Mouse (Mus musculus) embryonic facial prominence, embryonic 15.5 days (tissue): ENCODE measurements around the gene Wnt10a. TPM values are rescaled to one million over a fixed set of nuclear protein-coding genes. Genes with fewer than 3 reads are reported as not detected.
"Not testable (repeated sequence)": the region's sequence is repeated elsewhere in the genome, so short reads cannot be mapped to it uniquely, and the experiment has no call there.

ENCODE experiments used
- ATAC-seq: fragments of 200-750 bp; cut with Nextera tagmentation; 2 replicates; pipeline ENCODE4 v1.8.0; 2017; ENCODE audit warnings: low read depth, moderate TSS enrichment; ENCODE audit not compliant: insufficient number of reproducible peaks, low FRiP score, low TSS enrichment
- H3K27ac ChIP-seq: fragments of 300-500 bp; sonication (generic); replicated peaks from 2 replicates; pipeline ENCODE4 v1.5.1; 2015; ENCODE audit warnings: mild to moderate bottlenecking, inconsistent platforms
- H3K27me3 ChIP-seq: fragments of 300-500 bp; sonication (generic); 2 replicates; pipeline ENCODE4 v1.6.1; 2015; ENCODE audit warnings: inconsistent platforms
- H3K36me3 ChIP-seq: fragments of 300-500 bp; sonication (generic); 2 replicates; pipeline ENCODE4 v1.6.1; 2015; ENCODE audit warnings: mild to moderate bottlenecking, inconsistent platforms
- H3K4me1 ChIP-seq: fragments of 300-500 bp; sonication (generic); 2 replicates; pipeline ENCODE4 v1.6.1; 2015; ENCODE audit warnings: inconsistent platforms
- H3K4me2 ChIP-seq: fragments of 300-500 bp; sonication (generic); replicated peaks from 2 replicates; pipeline ENCODE4 v1.6.1; 2015; ENCODE audit warnings: mild to moderate bottlenecking, inconsistent platforms
- H3K4me3 ChIP-seq: fragments of 300-500 bp; sonication (generic); replicated peaks from 2 replicates; pipeline ENCODE4 v1.5.1; 2015; ENCODE audit warnings: mild to moderate bottlenecking, inconsistent platforms
- H3K9ac ChIP-seq: fragments of 300-500 bp; sonication (generic); 2 replicates; pipeline ENCODE4 v1.6.1; 2015; ENCODE audit warnings: inconsistent platforms
- H3K9me3 ChIP-seq: fragments of 300-500 bp; sonication (generic); replicated peaks from 2 replicates; pipeline ENCODE4 v1.6.1; 2016; ENCODE audit warnings: inconsistent platforms
- WGBS: fragments of 180-500 bp; shearing (Covaris S2); methylation state at CpG from one replicate; pipeline ENCODE4 v1.1.7; 2015; 5-methylcytosine and 5-hydroxymethylcytosine counted together
- polyA plus RNA-seq: library from polyadenylated mRNA; unstranded; fragments of >200 nt; fragmentation: Nextera tagmentation; extraction: Ambion mirVana; gene quantifications from 2 replicates; pipeline ENCODE4 v1.2.1, GENCODE M21; 2015

Gene Wnt10a
- polyA plus RNA-seq, 1 experiment from 2014 or later, result 13.3 TPM

DNA sequence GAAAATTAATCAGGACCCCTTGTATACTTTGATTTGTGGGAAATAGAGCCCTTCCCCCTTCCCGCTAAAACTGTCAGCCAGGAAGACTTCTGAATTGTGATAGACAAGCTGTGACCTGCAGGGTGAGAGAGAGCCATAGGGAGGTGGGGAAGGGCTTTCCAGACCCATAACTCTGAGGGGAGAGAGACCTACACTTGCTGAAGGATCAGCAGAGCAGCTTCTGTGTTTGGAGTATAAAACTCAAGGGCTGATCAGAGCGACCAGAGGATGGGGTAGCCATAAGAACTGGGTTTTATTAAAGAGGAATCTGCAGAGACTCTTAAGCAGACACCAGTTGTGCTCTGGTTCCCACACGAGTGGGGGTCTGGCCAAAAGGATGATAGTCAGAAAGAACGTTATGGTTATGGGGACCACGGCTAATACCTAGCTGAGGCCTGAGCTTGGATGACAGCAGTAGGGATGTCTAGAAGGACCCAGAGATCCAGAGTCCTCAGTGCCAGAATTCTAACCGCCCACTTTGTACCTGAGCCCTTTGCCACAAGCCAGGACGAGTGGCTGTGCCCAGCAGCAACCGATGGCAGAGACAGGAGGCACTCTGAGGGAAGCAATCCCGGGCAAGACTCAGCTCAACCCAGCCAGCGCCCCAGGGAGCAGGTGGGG is 13.0 kb downstream of the Wnt10a start:
- H3K4me3 ChIP-seq, result no peak overlapping the region
- H3K9me3 ChIP-seq, result no peaks in the 10 kb centered on the region
- no peak for ATAC-seq
- H3K27ac ChIP-seq, result peak overlapping the region; percentile 59
- peaks cover 79% of the 10 kb centered on the region for H3K4me1 ChIP-seq
- no peak overlapping the region for H3K4me2 ChIP-seq
- no peaks in the 10 kb centered on the region for H3K36me3 ChIP-seq
- 14% methylated on average over 10 of the region's 10 CpGs for WGBS
- no peak overlapping the region for H3K9ac ChIP-seq
- H3K27me3 ChIP-seq, result peaks cover 83% of the 10 kb centered on the region

DNA sequence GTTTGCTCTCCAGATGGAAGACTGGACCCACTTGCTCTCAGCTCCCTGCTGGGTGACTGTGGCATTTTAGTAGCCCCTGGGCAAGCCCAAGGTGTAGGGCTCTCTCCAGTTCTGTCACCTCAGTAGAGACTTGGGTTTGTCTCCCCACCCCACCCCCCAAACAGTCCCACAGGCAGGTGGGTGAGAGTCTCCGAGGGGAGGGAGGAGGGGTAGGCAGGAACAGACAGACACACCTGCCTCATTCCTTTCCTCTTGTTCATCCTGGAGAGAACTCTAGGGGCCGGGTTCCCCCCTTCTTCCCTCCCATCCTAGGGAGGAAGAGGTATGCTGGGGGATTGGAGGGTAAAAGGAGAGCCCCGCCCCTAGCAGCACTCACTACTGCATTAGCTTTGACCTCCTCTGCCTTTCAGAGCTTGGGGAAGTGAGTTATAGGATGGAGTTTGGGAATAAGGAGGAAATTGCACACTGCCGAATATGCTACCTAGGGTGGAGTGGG is 14.1 kb downstream of the Wnt10a start:
- Histone ChIP-seq H3K9ac (no peak overlapping the region), H3K4me2 (no peak overlapping the region), H3K4me3 (no peak overlapping the region), H3K36me3 (no peaks in the 10 kb centered on the region), H3K27ac (peak overlapping the region; percentile 59), H3K9me3 (no peaks in the 10 kb centered on the region), H3K4me1 (peaks cover 71% of the 10 kb centered on the region), H3K27me3 (peaks cover 77% of the 10 kb centered on the region)
- ATAC-seq, result no peak
- WGBS, result 18% methylated on average over 4 of the region's 4 CpGs

GRCm38 (mm10) chr1:74805843-74806242 is 14.5 kb downstream of the Wnt10a start:
- Histone ChIP-seq H3K27ac (peak overlapping the region; percentile 73; the same call in 1 of the 2 replicates), H3K4me1 (peaks cover 67% of the 10 kb centered on the region), H3K9me3 (no peaks in the 10 kb centered on the region), H3K4me2 (0 out of 2 replicates have a peak overlapping the region, but pooled peaks have one; percentile 46), H3K4me3 (no peak overlapping the region), H3K36me3 (no peaks in the 10 kb centered on the region), H3K27me3 (peaks cover 72% of the 10 kb centered on the region), H3K9ac (no peak overlapping the region)
- 16% methylated on average over 5 of the region's 5 CpGs for WGBS
- no peak for ATAC-seq

DNA sequence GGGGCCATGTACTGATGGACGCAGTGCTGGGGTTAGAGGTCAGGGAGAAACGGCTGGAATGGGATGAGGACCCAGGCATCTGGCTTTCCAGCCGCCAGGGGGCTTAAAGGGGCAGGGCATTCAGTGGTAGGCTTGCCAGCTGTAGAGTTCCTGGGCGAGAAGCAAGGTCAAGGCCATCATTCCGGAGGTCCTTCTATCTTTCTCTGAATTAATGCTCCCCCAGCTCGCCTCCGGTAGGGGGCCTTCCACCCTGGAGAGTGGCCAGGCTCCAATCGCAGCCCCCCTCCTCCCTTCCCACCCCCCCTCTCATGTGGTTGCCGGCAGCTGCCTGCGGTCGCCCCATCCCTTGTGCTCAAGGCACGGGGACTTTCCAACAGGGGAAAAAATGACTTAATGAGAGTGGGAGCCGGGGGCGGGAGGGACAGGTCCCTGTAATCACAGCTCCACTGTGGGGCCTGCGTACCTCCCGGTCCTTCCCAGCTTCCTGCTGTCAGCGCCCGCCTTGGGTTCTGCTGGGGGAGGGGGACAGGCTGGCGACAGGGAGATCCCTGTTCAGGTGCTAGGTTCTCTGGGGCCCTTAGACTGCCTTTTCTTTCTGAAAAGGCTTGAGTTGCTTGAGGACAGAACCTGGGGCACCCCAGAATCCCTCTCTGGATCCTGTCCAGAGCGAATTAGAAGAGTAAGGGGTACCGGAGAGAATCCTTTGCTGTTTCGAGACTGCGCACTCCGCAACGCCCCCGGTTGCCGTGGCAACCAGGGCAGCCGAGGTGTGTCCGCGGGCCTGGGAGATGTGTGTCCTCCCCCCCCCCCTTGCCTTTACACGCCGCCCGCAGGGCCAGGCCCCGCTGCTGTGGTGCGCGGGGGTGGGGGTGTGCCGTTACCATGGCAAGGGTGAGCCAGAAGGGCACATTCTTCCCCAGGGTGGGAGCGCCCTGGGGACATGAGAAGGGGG is 15.3 kb downstream of the Wnt10a start:
- no peaks in the 10 kb centered on the region for H3K9me3 ChIP-seq
- H3K4me2 ChIP-seq, result peak overlapping the region; percentile 46
- peak; percentile 32; the same call in 1 of the 2 replicates for ATAC-seq
- 2% methylated on average over 38 of the region's 38 CpGs for WGBS
- H3K4me3 ChIP-seq, result peak overlapping the region; percentile 22
- H3K4me1 ChIP-seq, result peaks cover 65% of the 10 kb centered on the region
- H3K27ac ChIP-seq, result peak overlapping the region; percentile 73
- H3K27me3 ChIP-seq, result peaks cover 67% of the 10 kb centered on the region
- peak overlapping the region; percentile 13; the same call in 1 of the 2 replicates for H3K9ac ChIP-seq
- H3K36me3 ChIP-seq, result no peaks in the 10 kb centered on the region

- H3K9me3 ChIP-seq, result no peaks in the 10 kb centered on the region
- H3K27me3 ChIP-seq, result peaks cover 57% of the 10 kb centered on the region
- H3K4me3 ChIP-seq, result peak overlapping the region; percentile 22; the same call in 1 of the 2 replicates
- 7% methylated on average over 23 of the region's 23 CpGs for WGBS
- H3K4me1 ChIP-seq, result peaks cover 55% of the 10 kb centered on the region
- ATAC-seq, result peak; percentile 13; the same call in 1 of the 2 replicates
- H3K36me3 ChIP-seq, result no peaks in the 10 kb centered on the region
- peak overlapping the region; percentile 46 for H3K4me2 ChIP-seq
- peak overlapping the region; percentile 73 for H3K27ac ChIP-seq
- no peak overlapping the region for H3K9ac ChIP-seq
Measured at GRCm38 (mm10) chr1:74807551-74808071, 16.3 kb downstream of the Wnt10a start.

GRCm38 (mm10) chr1:74808078-74808477 is 16.8 kb downstream of the Wnt10a start:
- peak overlapping the region; percentile 73 for H3K27ac ChIP-seq
- no peak overlapping the region for H3K9ac ChIP-seq
- under 1% methylated on average over 16 of the region's 16 CpGs for WGBS
- peak; percentile 84 for ATAC-seq
- H3K27me3 ChIP-seq, result peaks cover 52% of the 10 kb centered on the region
- no peaks in the 10 kb centered on the region for H3K9me3 ChIP-seq
- no peaks in the 10 kb centered on the region for H3K36me3 ChIP-seq
- H3K4me2 ChIP-seq, result peak overlapping the region; percentile 46
- peak overlapping the region; percentile 22 for H3K4me3 ChIP-seq
- peaks cover 50% of the 10 kb centered on the region for H3K4me1 ChIP-seq

DNA sequence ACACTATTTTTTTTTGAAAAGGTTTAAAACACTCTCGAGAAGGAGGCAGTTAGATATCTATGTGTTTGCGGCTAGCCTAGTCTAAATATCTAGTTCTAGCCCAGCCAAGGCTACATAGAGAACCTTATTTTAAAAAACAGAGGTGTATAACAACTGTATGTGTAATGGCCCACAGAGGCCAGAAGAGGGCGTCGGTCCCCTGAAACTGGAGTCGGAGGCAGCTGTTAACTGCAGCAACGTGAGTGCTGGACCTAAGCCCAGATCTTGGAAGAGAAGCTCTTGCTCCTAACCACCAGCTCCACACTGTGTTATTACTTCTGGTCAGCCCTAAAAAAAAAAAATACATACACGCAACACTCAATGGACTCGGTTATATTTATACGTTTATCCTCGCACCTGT is 17.7 kb downstream of the Wnt10a start:
- 57% methylated on average over 10 of the region's 10 CpGs for WGBS
- no peaks in the 10 kb centered on the region for H3K9me3 ChIP-seq
- ATAC-seq, result no peak
- no peak overlapping the region for H3K4me2 ChIP-seq
- no peak overlapping the region for H3K27ac ChIP-seq
- H3K27me3 ChIP-seq, result peaks cover 43% of the 10 kb centered on the region
- H3K4me3 ChIP-seq, result no peak overlapping the region
- peaks cover 41% of the 10 kb centered on the region for H3K4me1 ChIP-seq
- H3K9ac ChIP-seq, result no peak overlapping the region
- H3K36me3 ChIP-seq, result no peaks in the 10 kb centered on the region

- no peak for ATAC-seq
- 71% methylated on average over 9 of the region's 9 CpGs for WGBS
- H3K4me3 ChIP-seq, result no peak overlapping the region
- H3K36me3 ChIP-seq, result no peaks in the 10 kb centered on the region
- H3K9ac ChIP-seq, result no peak overlapping the region
- H3K9me3 ChIP-seq, result no peaks in the 10 kb centered on the region
- no peaks in the 10 kb centered on the region; the same call in 1 of the 2 replicates for H3K27me3 ChIP-seq
- H3K4me1 ChIP-seq, result peaks cover 7% of the 10 kb centered on the region; the same call in 1 of the 2 replicates
- H3K27ac ChIP-seq, result no peak overlapping the region
- no peak overlapping the region for H3K4me2 ChIP-seq
Measured at GRCm38 (mm10) chr1:74814931-74815647, 23.8 kb downstream of the Wnt10a start.

DNA sequence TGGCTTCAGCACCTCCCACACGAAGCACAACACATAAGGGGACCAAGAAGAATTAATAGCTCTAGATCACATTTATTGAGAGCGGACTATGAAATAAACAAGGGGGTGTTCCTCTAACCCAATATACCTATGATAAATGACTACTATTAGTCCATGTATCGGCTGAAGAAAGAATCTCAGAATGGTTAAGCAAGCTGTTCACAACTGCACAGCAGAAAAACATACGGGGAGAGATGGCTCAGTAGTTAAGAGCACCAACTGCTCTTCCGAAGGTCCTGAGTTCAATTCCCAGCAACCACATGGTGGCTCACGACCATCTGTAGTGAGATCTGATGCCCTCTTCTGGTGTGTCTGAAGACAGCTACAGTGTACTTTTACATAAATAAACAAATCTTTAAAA is 24.6 kb downstream of the Wnt10a start:
- not testable (repeated sequence) for H3K36me3 ChIP-seq, ATAC-seq, H3K9me3 ChIP-seq, H3K4me3 ChIP-seq, H3K9ac ChIP-seq, H3K27me3 ChIP-seq, H3K4me1 ChIP-seq, H3K27ac ChIP-seq, H3K4me2 ChIP-seq
- 86% methylated on average over 6 of the region's 6 CpGs for WGBS

DNA sequence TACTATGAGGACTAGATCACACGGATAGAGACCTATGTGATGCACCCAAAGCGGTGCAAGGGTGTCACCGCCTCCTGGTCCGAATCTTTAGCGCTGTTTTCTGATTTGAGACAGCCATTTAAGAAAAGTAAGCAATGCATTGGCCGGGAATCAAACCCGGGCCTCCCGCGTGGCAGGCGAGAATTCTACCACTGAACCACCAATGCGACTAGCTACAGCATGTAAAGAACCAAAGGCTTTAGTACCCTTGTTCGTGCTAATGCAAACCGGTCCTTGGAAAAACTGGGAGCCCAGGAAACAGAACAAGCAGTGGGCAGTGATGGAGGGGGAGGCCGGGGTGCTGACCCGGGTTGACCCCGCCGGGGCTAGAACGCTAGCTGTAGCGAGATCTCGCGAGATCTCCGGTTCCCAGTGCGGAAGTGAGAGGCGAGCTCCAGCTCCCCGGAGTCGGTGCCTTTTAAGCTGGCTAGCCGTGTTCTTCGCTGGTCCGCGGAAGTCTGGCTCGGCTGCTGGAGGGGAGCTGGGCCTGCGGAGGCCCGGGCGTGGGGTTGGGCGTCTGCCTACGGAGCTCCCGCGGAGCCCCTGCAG is 25.4 kb downstream of the Wnt10a start:
- H3K4me1 ChIP-seq, result peaks cover 7% of the 10 kb centered on the region; the same call in 1 of the 2 replicates
- H3K4me3 ChIP-seq, result peak overlapping the region; percentile 74
- WGBS, result 5% methylated on average over 38 of the region's 38 CpGs
- no peaks in the 10 kb centered on the region for H3K9me3 ChIP-seq
- peak; percentile 80 for ATAC-seq
- H3K27me3 ChIP-seq, result no peaks in the 10 kb centered on the region; the same call in 1 of the 2 replicates
- H3K4me2 ChIP-seq, result peak overlapping the region; percentile 60
- H3K36me3 ChIP-seq, result no peaks in the 10 kb centered on the region
- H3K27ac ChIP-seq, result peak overlapping the region; percentile 93
- peak overlapping the region; percentile 88 for H3K9ac ChIP-seq
